Mouse (Mus musculus) layer of hippocampus, postnatal 25 days (tissue): ENCODE measurements at regions not wholly inside any gene's neighbourhood (a gene's known extent, or its start where the extent isn't known, plus 50 kb on each side); places are given as distances from the start of the nearest gene placed in this dataset.
"Not testable (repeated sequence)": the region's sequence is repeated elsewhere in the genome, so short reads cannot be mapped to it uniquely, and the experiment has no call there.

ENCODE experiments used
- DNase-seq, 2 experiments: peaks; one replicate each; pipeline ENCODE4 v3.0.0; 2022; ENCODE audit warnings: mixed read lengths in 2 of 2, low spot score in 1 of 2; ENCODE audit errors: extremely low spot score in 1 of 2

DNA sequence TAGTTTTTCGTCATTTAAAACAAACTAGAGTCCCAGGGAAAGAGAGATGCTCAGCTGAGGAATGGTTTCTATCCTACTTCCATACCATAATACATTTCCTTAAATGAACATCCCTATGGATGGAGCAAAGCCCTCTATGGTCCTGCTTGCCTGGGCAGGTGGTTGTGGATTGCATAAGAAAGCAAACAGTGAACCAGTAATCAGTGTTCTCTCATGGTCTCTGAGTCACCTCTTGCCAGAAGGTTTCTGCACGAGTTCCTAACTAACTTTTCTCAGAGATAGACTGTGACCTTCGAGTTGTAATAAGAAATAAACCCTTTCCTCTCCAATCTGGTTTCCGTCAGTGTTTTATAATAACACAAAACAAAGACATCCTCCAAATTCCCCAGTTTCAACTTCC lies 62.9 kb upstream of the Bet1 start:
- DNase-seq: no peak

DNA sequence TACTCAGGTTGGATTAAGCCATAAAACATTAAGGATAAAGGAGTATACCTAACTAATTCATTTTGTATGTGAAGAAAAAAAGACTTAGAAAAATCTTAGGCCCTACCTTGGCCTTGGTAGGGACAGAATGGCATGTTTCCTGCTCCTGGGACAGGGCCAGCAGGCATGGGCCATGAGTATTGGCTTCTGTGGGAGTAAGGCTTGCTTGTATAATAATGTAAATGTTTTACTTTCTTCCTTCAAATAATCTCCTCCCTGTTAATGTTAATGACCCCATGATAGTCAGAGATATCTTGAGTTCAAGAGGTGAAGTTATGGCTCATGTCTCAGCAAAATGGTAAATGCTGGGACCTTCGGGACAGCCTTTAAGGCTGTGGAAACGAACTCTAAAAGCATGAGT lies 71.5 kb upstream of the Bet1 start:
- no peak for DNase-seq

DNA sequence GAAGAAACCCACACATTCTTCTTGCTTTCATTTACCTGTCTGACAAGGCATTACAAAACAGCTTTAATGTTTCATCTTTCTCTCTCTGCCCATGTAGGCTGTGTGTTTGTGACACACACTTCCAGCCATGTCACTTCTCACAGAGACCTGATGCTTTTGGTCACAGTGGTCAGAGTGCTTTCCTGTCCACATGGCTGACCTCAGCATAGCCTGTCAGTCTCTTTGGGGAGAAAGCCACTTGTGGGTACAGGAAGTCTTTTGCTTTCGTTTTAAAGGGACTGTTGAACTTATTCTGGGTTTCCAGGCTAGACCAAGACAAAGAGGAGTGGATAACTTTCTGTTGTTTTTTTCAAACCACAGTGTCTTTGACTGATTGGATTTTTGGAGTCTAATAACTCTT lies 77.0 kb upstream of the Bet1 start:
- DNase-seq: no peak

DNA sequence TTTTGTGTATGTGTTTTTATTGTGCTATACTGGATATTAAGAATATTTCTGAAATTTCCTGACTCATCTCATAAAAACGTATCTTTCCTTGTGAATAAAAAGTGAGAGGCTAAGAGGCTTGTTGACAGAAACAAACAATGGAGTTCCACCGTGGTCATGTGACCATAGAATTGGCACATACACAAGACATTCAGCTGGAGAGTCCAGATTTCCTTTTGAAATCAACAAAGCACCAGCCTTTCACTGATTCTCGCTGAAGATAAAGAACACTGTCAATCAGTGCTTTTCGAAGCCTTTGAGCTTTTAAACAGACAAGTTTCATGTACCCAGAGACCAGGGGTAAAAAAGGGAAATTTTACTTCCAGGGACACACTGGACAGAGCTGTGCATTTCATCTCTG lies 80.3 kb upstream of the Bet1 start:
- no peak for DNase-seq

DNA sequence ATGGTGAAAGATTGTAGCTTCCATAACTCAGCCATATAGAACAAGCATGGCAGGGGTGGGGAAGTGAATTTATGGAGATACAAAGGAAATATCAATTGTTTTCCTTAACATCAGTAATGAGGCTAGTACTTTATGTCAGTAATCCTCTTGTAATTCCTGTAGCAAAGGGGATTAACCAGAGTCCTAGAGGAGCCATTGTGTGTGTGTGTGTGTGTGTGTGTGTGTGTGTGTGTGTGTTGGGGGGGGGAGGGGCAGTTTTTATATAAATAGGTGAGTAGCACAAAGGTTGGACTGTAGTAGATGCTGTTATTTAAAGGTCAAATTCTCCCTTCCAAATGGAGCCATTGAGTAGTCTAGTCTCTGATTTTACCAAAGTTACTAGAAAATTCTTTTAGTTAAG lies 81.0 kb upstream of the Bet1 start:
- DNase-seq: no peak

DNA sequence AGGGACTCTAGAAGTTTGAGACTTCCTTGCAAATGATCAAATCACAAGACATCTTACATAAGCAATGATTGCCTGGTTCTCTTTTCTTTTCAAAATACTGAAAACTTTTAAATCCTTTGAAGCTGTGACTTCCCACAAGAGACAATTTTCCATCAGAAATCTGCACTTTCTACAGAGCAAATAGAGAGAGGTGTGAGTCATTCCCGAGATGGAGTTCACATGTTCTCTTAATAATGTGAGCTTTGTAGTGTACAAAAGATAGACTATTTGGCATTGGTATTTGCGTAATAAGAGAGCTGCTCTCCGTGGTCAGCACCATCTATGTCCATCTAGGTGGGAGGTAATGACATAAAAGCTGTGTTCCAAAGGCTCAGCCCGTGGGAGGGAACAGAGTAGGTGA lies 84.8 kb upstream of the Bet1 start:
- DNase-seq: no peak

DNA sequence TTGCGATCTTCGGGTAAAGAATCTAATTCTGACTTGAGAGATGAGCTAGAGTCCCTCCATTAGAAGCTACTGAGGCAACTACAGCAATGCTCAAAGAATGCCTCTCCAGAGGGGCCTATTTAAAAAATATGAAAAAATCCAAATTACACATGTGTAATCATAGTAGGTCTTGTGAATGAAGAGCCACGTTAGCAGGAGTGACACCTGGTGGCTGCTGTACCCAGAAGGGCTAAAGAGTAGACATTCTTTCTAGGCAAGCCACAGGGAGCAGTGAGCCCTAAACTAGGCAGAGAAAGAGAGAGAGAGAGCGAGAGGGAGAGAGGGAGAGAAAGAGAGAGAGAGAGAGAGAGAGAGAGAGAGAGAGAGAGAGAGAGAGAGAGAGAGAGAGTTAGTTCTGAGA lies 100.9 kb upstream of the Bet1 start:
- DNase-seq: no peak

DNA sequence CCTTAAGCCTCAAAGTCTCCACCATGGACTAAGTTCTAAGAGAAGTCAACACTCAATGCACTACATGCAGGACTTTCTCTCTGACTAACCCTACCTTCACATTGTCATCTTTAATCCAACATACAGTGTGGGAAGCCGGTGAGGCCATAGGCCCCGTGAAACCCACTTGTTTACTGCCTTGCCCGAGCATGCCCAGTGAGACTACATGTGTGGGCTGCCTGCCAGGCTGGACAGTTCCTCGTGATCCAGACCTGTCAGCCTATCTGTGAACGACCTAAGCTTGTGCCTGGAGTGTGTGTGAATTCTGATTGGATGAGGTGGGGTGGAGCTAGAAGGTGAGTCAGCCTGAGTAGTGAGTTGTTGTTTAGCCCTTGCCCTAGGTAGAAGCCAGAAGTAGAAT lies 104.2 kb upstream of the Bet1 start:
- not testable (repeated sequence) for DNase-seq

DNA sequence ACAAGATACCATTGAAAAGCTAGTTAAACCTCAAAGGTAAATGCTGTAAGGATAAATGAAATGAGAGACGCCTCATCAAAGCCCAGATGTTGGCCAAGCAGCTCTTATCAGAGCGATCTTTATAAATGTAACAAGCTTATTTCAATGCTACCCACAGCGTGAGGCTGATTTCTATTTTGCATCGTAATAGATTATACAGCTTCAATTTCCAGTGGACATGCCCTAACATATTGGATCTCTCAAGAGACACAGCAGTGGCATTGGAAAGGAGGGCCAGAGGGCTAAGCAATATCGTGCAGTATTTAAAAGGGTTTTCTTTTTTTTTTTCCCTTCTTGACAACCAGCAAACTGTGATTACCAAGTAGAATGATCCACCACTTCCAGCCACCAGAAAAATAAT lies 106.5 kb upstream of the Bet1 start:
- DNase-seq: no peak

DNA sequence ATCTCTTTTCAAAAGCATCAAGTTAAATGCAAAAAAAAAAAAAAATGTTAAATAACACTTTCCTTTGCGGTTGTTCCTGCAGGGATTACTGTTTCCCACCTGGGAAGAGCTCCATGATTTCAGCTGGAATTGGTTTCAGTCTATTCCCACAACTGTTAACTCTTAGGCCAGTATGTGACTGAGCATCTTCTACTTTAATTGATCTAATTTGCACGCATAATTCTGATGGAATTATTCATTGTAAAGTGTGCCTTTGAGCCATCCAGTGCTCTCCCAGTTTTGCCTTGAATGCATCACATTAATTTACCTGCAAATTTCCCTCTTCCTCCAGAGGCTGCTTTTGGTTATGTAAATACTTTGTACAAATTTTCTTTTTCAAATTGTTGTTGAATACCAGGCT lies 114.4 kb upstream of the Bet1 start:
- no peak for DNase-seq

DNA sequence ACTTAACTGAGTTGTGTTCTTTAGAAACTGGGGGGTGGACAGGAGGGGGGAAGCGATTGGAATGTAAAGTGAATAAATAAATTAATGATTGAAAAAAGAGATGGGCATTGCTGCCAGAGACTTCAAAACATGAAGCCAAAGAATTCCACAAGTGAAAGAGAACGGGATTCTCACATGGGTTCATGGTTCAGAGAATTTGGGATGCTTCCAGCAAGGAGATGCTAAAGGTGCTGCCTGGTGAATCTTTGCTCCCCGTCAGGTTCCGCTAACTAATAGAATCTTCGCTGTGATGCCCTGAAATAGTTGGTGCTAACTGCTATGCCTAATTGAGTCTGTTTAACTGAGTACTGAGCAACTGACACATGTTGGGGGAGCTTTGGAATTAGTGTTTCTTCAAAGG lies 118.9 kb upstream of the Bet1 start:
- DNase-seq: no peak

DNA sequence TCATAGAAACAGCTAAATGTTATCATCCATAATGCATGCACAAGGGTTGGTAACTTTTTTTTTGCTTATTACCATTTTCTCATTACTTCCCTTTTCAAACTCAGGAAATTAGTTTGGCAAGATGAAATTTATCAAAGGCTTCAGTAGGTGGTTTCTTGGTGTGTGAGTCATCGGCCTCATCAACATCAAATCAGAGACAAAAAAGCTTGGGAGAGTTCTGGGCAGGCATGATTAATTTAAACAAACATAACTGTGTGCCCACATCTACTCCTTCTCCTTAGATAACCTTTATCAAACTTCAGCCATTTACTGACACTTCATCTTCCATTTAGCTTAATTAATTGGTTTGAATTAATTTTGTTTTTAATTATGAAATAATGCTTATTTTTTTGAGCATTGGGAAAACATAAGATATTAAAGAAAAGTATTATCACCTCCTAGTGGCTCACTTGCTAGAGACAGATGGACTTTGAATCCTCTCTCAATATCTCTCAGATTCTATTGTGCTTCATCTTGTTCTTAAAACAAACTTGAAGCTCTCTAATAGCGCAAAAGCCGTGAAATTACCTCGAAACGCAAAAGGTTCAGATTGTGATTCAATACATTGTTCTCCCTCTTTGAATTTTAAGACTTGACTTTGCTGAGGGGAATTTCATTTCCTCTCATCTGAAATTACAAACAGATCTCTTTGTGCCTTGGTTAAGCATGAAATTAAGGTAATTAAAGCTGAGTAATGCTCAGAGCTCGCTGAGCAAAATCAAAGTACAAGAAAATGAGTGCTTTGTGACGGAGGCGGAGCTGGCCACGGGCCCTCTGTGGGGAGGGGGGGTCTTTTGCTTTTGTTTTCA lies 158.7 kb upstream of the Bet1 start:
- no peak for DNase-seq

DNA sequence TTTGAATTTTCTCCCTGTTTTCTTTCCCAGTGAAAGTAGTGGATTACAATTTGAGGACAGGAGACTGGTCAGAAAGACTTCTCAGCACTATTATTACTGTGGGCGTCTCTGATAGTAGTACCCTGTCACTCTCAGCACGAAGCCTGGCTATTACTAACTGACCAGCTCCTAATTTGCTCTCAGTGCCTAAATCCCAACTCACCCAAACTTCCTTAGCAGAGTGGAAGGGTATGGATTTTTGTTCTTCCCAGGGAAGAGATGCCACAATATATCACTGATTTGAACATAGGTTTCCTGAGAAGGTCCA lies 159.3 kb upstream of the Bet1 start:
- DNase-seq: no peak

DNA sequence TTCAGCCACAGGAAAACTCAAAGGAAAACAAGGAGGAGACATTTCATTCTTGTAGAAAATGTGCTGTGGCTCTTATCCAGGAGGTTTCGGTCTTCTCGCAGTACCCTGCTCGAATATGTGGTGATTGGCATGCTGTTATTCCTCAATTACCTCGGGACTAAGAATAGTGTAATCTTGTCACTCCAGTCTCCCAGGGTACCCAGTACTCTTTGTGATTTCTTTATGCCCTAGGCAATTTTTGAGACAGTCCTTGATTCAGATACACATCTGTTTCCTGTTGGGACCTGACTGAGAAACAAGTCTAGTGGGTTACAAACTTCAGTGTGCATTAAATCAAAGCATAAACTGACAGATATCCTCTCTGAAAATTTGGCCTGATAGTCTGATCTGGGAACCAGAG lies 189.8 kb upstream of the Bet1 start:
- DNase-seq: no peak

DNA sequence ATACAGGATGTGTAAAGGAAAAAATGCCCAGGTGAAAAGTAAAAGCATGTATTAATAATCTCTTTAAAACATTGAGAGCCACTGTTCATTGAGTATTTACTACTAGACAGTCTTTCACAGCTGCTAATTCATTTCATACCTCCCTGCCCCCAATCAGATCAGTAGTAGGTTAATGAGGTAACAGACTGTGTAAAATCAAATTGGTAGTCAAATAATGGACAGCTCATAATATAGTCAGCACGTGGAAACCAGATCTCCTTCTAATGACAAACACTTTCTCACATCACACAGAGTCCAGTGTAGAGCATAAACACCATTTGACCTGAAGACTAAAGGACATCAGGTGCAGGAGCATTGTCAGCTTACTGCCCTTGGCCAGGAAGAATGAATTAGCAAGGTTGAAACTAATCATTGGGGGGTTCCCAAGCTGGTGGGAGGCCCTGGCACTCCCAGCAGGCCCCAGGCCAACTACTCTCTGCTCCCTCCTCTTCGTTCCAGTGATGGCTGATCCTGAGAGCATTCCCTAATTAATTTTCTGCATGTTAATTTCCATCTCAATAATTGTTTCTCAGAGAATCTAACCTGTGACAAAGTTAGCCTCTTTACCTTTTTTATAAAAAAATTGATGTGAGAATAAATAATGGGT lies 190.6 kb upstream of the Bet1 start:
- no peak for DNase-seq

DNA sequence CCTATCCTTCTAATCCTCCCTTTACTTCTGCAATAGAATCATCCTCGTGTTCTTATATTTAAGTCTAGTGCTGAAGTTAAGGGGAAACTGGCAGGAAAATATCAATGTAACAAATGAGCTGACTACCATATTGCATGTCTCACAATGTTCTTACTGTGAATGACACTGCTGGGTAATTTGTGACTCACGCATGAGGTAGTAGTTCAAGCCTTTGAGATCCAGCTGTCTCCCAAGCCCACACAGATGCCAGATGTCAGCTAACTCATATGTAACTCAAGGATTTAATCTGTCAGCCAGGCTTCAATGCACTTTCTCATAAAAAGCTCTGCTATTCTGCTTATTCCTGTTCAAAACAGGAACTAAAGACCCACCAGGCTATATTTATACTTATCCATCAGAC lies 204.6 kb upstream of the Bet1 start:
- DNase-seq: no peak

DNA sequence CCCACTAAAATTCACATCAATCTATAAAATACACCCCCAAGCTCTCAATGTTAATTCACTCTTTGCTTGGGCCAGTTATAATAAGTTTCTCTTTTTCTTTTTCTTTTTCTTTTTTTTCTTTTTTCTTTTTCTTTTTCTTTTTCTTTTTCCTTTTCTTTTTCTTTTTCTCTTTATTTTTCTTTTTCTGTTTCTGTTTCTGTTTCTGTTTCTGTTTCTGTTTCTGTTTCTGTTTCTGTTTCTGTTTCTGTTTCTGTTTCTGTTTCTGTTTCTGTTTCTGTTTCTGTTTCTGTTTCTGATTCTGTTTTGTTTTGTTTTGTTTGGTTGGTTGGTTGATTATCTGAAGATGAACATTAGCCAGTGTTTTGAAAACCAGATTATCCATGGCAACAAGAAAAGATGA lies 201.2 kb upstream of the Col1a2 start:
- not testable (repeated sequence) for DNase-seq

DNA sequence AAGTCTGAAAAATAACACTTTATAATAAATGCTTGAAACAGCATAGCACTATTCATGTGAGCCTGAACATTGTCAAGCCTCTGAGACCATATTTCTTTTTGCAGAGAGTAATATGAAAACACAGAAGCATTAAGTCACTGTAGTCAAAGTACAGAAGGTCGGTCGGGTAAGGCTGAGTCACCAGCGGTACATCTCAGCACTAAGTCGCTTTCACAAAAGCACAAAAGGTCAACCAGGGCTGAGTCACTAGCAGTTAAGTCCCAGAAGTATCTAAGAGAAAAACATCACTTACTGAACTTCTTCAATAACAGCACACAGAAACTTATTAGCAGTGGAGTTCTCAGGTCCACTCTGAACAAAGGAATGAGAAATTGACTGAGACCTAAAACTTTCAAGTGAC lies 154.7 kb upstream of the Col1a2 start:
- no peak for DNase-seq

DNA sequence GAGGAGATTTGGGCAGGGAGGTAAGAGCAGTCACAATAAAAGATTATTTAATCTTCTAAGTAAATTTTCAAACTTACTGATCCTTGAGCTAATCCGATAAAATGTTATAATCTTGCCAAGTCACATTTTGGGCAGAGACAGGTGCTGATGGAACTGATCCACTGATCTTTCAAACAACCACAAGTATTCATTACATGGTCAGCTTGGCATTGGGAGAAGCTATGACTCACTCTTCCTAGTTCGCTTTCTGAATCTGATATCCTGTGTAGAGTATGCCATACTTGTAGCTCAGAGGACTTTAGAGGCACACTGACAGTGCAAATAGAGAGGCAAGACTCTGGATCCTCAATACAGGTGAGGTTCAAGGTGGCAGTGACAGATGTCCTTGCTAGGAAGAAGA lies 142.4 kb upstream of the Col1a2 start:
- no peak for DNase-seq

DNA sequence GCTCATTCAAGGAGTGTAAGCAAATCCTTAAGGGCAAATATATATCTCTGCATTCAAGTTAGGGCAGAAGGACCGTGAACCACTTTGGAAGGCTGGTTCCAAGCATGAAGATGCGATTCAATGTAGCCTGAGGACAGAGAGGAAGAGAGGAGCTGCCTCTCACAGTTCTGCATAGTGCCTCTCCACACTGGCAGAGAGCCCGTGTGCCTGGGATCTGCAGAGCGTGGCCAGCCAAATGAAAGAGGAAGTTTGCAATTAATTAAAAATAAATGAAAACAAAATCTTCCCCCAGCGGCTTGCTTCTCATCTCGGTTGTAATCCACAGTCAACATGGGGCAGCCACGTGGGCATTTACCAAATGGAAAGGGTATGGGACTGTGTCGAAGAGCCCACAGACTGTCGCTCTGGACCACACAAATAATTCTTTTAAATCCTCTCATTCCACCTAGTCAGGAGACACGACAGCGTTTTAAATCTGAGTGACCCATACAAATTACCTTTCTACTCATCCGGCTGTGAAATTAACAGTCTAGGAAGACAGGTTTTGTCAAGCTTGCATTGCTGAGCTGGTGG lies 129.1 kb upstream of the Col1a2 start:
- DNase-seq: peak in 1 of 2 experiments; percentile 7

DNA sequence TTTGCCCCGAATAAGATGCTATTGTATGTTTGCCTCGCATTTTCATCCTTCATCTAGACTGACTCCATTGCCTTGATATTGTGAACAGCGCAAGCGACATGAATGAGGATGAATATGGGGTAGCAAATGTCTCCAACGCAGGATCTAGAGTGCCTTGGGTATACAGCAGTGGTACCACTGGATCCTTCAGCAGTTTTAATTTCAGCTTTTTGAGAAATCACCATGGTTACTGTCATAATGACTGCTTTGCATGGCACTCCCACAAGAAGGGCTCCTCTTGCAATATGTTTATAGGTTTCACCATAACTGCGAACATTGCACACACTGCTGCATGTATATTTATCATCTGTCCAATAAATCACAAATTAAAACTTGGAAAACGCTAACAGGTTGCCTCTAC lies 107.8 kb upstream of the Col1a2 start:
- DNase-seq: no peak
